Mouse (Mus musculus): ENCODE data around the gene Naa38. TPM values are rescaled to one million over a fixed set of nuclear protein-coding genes. Genes with fewer than 3 reads are reported as not detected.

Gene Naa38
- total RNA-seq, 2 experiments from 2014 or later = 60.2 to 63.9 TPM

DNA sequence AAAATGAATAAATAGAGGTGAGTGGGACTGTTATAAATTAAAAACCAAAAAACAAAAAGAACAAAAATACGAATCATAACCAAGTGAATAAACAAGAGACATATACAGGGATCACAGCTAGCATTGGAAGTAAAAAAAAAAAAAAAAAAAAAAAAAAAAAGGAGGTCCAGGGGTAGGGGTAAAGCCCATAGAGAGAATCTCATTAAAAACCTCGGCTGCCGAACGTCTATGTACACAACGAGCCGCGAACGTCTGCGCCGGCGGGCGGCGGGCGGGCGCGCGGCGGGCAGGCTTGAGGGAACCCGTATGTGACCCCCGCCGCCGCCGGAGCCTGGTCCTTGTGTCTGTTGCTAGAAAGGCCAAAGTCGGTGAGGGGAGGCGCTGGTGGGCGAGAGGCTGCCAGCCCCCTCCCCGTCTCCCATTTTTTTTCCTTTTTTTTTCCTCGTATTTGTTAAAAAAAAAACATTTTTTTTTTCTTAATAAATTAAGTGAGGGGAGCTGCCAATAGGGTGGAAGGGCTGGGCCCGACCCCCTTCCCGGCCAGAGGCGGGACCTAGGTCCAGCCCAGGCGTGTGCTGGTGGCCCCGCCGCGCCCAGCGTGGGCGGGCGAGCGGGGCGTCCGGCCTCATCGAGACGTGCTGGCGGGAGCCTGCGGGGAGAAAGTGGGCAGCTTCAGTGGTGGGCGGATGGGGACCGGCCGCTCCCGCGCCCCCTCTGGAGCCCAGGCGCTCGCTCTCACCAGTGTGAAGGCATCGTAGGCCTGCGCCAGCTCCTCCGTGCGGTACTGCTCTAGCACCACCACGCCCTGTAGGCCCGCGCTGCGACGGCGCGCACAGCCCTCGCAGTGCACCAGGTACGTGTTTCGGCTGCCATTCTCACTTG is 4.2 kb downstream of the Naa38 start:
- DNase-seq = no peak
- intact Hi-C loops (cut with DNase I) = no loop called here

DNA sequence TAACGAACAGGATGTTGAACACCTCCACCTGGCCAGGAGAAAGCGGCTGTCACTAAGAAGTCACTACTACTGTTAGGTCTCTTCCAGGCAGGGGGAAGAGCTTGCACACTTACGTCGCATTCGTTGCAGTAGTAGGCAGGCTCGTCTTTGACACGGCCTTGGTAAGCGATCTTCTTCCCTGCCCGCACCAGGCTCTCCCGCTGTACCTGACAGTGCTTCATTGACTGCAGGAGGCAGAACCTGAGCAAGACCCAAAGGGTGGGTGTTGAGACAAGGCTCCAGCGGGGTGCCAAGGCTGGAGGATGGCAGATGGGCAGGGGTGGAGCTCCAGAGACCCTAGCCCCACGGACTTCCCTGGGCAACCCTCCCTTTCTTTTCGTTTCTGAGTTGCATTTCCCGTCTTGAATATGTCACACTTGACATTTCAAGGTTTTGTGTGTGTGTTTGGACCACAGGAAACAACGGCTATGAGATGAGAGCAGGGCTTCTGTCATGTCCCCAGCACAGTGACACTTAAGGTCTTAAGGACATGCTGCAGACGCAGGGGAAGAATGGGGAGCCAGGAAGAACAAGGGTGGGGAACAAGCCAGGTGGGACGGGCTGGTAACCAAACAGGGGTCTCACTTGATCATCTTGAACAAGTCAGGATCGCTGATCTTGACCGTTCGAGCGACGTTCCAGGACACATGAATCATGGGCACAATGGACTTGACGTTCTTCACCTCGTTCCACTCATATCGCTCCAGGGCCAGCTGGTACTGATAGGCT is 5.0 kb downstream of the Naa38 start:
- DNase-seq = no peak
- intact Hi-C loops (cut with DNase I) = no loop called here

DNA sequence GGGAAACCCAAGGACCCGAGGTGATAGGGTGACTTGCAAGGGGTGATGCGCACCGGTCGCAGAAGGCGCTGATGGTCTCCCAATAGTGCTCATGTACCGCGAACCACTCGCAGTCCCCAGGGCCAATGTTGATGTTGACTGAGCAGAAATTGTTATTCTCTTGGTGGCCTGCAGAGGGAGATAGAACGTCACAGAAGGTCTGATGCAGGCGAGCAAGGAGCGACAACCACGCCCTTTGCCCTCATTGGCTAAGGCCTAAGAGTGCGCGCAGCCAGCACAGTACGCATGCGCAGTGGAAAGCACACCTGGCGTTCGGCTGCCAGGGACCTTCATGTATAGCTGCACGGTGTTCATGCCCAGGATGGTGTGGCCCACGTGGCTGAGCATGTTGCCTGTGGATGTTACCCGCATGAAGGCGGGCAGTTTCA is 5.9 kb downstream of the Naa38 start:
- intact Hi-C loops (cut with DNase I) = no loop called here
- peak; percentile 88 for DNase-seq

DNA sequence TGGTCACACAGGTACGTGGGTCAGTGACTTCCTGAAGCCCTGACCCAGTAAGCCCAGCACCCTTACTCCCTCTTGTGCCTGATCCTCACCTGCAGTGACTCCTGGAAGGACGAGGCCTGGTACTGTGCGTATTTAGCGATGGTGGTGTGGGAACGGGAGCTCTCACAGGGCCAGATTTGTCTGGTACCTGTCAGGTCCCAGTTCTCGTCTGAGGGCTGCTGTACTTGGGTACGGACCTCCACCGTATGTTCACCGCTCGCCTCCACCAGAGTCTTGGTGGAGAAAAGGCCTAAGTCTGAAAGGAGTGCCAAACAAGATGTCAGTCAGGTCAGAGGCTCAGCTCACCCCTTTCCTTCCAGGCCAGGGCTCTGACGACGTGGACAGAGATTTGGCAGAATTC is 6.7 kb downstream of the Naa38 start:
- no peak for DNase-seq
- intact Hi-C loops (cut with DNase I) = no loop called here

DNA sequence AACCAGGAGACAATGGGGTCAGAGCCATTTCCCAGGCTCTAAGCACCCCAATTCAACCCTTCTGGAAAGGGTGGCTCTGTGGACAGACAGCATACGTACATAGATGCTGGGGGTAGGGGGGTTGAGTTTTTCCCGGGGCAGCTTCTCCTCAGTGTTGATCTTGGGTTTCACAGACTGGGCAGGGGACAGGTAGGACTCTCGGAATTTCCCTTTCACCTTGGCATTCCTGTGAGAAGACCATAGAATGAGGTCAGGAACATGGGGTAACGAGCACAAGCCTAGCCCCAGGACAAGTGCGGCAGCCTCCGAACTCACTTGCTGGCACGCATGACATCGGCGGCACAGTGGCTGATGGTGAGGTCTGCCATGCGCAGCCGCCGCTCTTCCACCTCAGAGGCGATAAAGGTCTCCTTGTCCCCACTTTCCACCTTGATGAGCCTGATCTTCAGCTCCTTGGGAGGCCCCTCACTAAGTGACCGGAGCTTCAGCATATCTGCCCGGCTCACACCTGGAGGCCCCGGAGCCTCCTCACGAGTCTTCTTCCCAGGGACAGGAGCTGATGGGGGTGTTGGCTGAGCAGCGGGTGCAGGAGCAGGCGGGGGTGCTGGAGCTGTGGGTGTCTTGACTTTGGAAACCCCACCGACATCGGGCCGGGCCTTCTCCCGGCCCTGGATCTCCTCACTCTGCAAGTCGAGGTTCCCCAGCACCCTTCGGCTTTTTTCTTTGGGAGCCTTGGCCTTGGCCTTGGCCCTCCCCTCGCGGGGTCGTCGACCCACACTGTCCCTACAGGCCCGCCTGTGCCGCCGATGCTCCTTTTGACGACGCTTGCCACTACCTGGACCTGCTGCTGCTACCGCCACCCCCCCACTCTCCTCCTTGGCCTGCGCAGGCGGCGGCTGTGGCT is 8.7 kb downstream of the Naa38 start:
- intact Hi-C loops (cut with DNase I) = no loop called here
- no peak for DNase-seq

DNA sequence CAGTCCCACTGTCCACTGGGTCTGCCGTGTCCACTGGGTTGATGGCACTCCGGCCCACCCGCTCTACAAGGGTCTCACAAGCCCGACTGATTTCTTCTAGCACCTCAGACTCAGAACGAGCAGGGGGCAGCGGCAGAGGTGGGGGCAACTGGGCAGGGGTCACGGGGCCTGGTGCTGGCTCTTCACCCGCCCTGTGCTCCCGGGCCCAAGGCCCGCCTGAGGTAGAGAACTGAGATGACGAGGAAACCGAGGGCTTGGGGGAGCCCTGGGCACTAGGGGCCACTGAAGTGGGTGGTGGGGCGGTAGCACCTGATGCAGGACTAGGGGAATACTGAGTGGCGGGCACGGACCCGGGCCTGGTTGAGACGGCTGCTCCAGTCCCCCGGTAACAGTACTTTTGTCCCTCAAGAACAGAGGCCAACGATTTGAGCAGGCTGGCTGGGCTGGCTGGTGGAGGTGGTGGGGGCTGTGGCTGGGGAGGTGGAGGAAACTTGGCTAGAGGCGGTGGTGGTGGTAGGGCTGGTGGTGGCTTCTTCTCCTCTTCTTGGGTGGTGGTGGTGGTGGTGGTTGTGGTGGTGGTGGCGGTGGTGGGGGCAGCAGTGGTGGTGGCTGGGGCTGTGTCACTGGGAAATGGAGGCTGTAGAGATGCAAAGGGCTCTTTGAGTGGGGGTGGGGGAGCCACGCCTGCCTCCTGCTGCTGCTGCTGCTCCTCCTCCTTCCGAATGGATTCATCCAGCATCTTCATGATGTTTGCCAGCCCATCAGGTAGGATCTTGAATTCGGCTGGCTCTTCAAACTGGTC is 9.5 kb downstream of the Naa38 start:
- intact Hi-C loops (cut with DNase I) = loop anchor here (5.0 kb wide), 1 partner anchor 108 kb away; no protein-coding TSS in a partner anchor
- no peak for DNase-seq

DNA sequence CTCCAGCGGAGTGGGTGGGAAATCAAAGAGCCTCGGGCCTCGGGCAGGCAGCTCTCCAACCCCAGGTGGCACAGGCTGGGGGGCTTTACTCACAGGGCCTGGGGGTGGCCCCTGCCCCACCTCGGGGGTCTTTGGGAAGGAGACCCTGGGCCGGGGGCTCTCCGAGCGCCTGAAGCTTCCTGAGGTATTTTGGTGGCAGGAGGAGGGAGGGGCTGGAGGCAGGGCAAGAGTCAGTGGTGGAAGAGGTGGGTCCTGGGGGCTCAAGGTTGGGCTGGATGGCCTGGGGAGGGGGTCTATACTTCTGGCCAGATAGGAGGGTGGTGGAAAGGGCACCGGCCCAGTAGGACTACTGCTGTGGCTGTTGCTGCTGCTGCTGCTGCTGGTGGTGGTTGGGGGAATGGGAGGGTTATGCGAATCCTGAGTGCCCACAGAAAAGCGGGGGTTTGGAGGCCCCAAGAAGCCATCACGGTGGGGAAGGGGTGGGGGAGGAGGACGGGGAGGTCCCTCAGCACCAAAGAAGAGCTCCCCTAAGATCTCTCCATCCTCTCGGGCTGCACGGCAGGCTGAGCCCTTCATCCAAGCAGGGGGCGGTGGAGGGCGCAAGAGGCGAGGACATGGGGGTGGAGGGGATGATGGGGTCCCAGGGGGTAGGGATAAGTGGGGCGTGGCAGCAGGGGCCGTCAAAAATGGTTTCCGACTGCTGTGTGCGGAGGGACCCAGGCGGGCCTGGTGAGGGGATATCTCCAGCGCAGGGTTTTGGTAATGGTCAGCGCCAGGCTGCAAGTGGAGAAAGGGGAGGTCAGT is 10.3 kb downstream of the Naa38 start:
- intact Hi-C loops (cut with DNase I) = loop anchor here (5.0 kb wide), 1 partner anchor 107 kb away; no protein-coding TSS in a partner anchor
- DNase-seq = no peak

DNA sequence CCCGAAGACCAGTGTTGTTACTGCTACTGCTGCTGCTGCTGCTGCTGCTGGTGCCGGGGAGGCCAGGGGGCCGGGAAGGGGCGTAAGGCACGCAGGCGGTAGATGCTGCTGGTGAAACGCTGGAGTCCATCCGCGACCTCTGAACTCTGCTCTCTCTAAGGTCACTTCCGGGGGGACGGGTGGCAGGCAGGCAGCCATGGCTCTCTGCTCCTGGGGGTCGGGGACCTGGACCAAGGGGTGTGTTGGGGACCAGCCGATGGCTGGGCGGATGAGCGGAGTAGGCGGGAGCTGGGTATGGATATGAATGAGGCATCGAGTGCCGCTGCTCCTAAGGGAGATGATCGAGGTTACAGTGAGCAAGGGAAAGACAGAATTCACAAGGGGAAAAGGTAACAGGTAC is 11.0 kb downstream of the Naa38 start:
- intact Hi-C loops (cut with DNase I) = loop anchor here (5.0 kb wide), 1 partner anchor 106 kb away; no protein-coding TSS in a partner anchor
- no peak for DNase-seq

GRCm38 (mm10) chr11:69406867-69407723 is 11.8 kb downstream of the Naa38 start:
- intact Hi-C loops (cut with DNase I) = loop anchor here (5.0 kb wide), 1 partner anchor 105 kb away; no protein-coding TSS in a partner anchor
- no peak for DNase-seq

- DNase-seq = no peak
- intact Hi-C loops (cut with DNase I) = loop anchor here (5.0 kb wide), 1 partner anchor 105 kb away; no protein-coding TSS in a partner anchor
Observed at GRCm38 (mm10) chr11:69407724-69408004, 12.4 kb downstream of the Naa38 start.

GRCm38 (mm10) chr11:69408541-69409377 is 13.5 kb downstream of the Naa38 start:
- peak; percentile 74 for DNase-seq
- intact Hi-C loops (cut with DNase I) = loop anchor here (5.0 kb wide), 1 partner anchor 104 kb away; no protein-coding TSS in a partner anchor

GRCm38 (mm10) chr11:69409378-69410044 is 14.2 kb downstream of the Naa38 start:
- intact Hi-C loops (cut with DNase I) = loop anchor here (5.0 kb wide), 1 partner anchor 103 kb away; no protein-coding TSS in a partner anchor
- peak; percentile 83 for DNase-seq

- intact Hi-C loops (cut with DNase I) = no loop called here
- no peak for DNase-seq
Observed at GRCm38 (mm10) chr11:69410045-69410309, 14.7 kb downstream of the Naa38 start.

DNA sequence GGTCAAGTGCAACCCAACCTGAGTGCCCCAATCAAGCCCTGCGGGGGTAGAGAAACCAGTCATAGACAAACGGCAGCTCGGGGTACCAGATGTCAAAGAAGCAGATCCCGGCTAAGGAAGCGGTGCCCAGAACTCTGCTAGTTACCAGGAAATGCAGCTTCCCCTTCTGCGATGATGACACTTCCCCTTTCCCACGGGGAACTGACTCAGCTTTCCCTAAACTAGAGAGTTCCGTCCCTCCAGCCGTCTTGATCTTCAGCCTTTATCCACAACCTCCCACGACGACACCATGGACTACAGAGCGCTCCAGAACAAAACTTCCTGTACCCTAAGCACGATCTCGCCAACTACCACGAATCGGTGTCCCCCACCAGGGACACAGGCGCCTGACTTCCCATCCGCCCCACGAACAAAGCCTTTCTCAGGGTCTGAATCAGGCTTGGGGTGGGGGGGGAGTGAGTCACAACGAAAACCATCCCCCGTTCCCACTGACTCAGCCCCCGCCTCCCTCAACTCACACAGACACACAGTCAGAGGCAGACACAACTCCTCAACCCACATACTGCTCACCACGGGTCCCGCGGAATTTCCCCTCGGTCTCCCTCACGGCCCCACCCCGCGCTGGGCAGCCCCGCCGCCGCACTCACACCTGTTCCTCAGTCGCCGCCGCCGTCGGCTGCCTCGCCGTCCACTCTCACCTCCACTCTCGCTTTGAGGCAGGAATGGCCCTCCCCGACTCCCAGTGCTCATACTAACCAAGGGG is 15.2 kb downstream of the Naa38 start:
- intact Hi-C loops (cut with DNase I) = no loop called here
- no peak for DNase-seq

GRCm38 (mm10) chr11:69411073-69411535 is 15.8 kb downstream of the Naa38 start:
- intact Hi-C loops (cut with DNase I) = no loop called here

More at GRCm38 (mm10) chr11:69411073-69411535, 15.8 kb downstream of the Naa38 start:
- peak; percentile 98 for DNase-seq
